Mouse (Mus musculus) T-cell, adult 2 months (primary cell): ENCODE measurements at regions not wholly inside any gene's neighbourhood (a gene's known extent, or its start where the extent isn't known, plus 50 kb on each side); places are given as distances from the start of the nearest gene placed in this dataset.

Source experiments
- DNase-seq: peaks from one replicate; pipeline ENCODE4 v3.0.0; 2022; ENCODE audit warnings: low spot score

GRCm38 (mm10) chr8:10905761-10906160 lies 102.5 kb downstream of the Irs2 start:
- no peak for DNase-seq

GRCm38 (mm10) chr8:10903957-10904356 lies 104.3 kb downstream of the Irs2 start:
- DNase-seq = no peak

GRCm38 (mm10) chr8:10901954-10902353 lies 106.3 kb downstream of the Irs2 start:
- no peak for DNase-seq

GRCm38 (mm10) chr8:10901014-10901413 lies 107.2 kb downstream of the Irs2 start:
- no peak for DNase-seq

GRCm38 (mm10) chr8:10899581-10900155 lies 108.6 kb downstream of the Irs2 start:
- DNase-seq = no peak

GRCm38 (mm10) chr8:10898562-10899527 lies 109.4 kb downstream of the Irs2 start:
- DNase-seq = no peak

GRCm38 (mm10) chr8:10897573-10897972 lies 110.7 kb downstream of the Irs2 start:
- no peak for DNase-seq

GRCm38 (mm10) chr8:10895178-10895577 lies 113.1 kb downstream of the Irs2 start:
- DNase-seq = no peak

- DNase-seq = no peak
Observed at GRCm38 (mm10) chr8:10894306-10894705, 114.0 kb downstream of the Irs2 start.

GRCm38 (mm10) chr8:10893709-10894108 lies 114.5 kb downstream of the Irs2 start:
- DNase-seq = no peak

GRCm38 (mm10) chr8:10891906-10892305 lies 116.4 kb downstream of the Irs2 start:
- no peak for DNase-seq

- DNase-seq = no peak
Observed at GRCm38 (mm10) chr8:10891440-10891839, 116.8 kb downstream of the Irs2 start.

GRCm38 (mm10) chr8:10885452-10885851 lies 122.8 kb downstream of the Irs2 start:
- no peak for DNase-seq

- DNase-seq = no peak
Observed at GRCm38 (mm10) chr8:10883418-10883817, 124.8 kb downstream of the Irs2 start.

- DNase-seq = no peak
Observed at GRCm38 (mm10) chr8:10882381-10882780, 125.9 kb downstream of the Irs2 start.

GRCm38 (mm10) chr8:10879883-10880282 lies 128.4 kb downstream of the Irs2 start:
- no peak for DNase-seq

- no peak for DNase-seq
Observed at GRCm38 (mm10) chr8:10879049-10879847, 129.0 kb downstream of the Irs2 start.

- no peak for DNase-seq
Observed at GRCm38 (mm10) chr8:10878371-10878770, 129.9 kb downstream of the Irs2 start.

GRCm38 (mm10) chr8:10875170-10875569 lies 133.1 kb downstream of the Irs2 start:
- no peak for DNase-seq

- no peak for DNase-seq
Observed at GRCm38 (mm10) chr8:10871451-10871850, 136.8 kb downstream of the Irs2 start.

GRCm38 (mm10) chr8:10870423-10871055 lies 137.7 kb downstream of the Irs2 start:
- DNase-seq = no peak

- no peak for DNase-seq
Observed at GRCm38 (mm10) chr8:10869866-10870265, 138.4 kb downstream of the Irs2 start.
